27 mouse cellular contexts compared by ENCODE assay signal in the genomic region with DNA sequence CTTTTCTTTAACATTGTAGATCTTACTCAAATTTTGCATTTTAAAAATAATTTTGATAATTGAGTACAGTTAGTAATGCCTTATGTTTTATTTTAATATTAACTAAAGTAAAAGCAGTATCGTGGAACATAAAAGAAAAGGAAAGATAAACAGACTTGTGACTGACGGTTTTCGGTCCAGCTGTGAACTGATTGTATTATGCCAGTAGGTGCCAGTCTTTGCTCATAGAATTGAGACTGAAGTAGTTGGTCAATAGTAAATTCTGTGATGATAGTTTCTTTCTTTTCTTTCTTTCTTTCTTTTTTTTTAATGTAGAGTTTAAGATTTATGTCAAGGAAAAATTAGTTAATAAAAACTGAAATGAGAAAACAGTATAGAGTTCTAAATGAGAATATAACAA.
DNase-seq lines count a peak whose midpoint lies in the region; ATAC-seq and TF ChIP-seq lines count a peak whose summit lies in the region.
"Had no signal": no experiment of that assay in that cellular context is flagged by ENCODE, and none has a peak within 500 bp of the region (broad histone marks: within the 10 kb centered on the region; RNA-seq: fewer than 3 reads in every experiment).

No protein-coding gene starts in this region.

- H3K27me3 ChIP-seq in forebrain, postnatal 0 days (ENCODE audit: insufficient read depth, low read length), result no peaks in the 10 kb centered on the region
- H3K27me3 ChIP-seq in forebrain, embryonic 10.5 days (ENCODE audit: poor library complexity, severe bottlenecking), result no peaks in the 10 kb centered on the region
- H3K27me3 ChIP-seq in MEL (ENCODE audit: control insufficient read depth in 1 of 2, insufficient read depth in 2 of 2, low read length in 2 of 2), result no peaks in the 10 kb centered on the region
- H3K27me3 ChIP-seq: embryonic facial prominence, embryonic 13.5 days; lung, embryonic 15.5 days; stomach, embryonic 15.5 days had no signal

- TF ChIP-seq CTCF in forebrain, postnatal 0 days (IDR thresholded peaks at IDR 0.05; ENCODE audit: low read depth), result peak; percentile 36
- peak; percentile 46 for TF ChIP-seq CTCF in left cerebral cortex, adult 2 months (IDR thresholded peaks at IDR 0.05)
- peak in 1 of 3 experiments; percentile 39; a peak in 2 of 6 replicates for TF ChIP-seq CTCF in MEL (IDR thresholded peaks at IDR 0.05 in 2 of 3, conservative IDR thresholded peaks at IDR 0.05 in 1 of 3; ENCODE audit: control insufficient read depth in 1 of 3, insufficient read depth in 1 of 3, low read depth in 2 of 3, low read length in 3 of 3, poor library complexity in 1 of 3, severe bottlenecking in 1 of 3)

- H3K36me3 ChIP-seq in forebrain, postnatal 0 days (ENCODE audit: insufficient read depth), result no peaks in the 10 kb centered on the region
- no peaks in the 10 kb centered on the region for H3K36me3 ChIP-seq in forebrain, embryonic 10.5 days (replicated peaks)
- H3K36me3 ChIP-seq in MEL (ENCODE audit: control insufficient read depth in 1 of 2, insufficient read depth in 2 of 2, low read length in 2 of 2), result no peaks in the 10 kb centered on the region
- H3K36me3 ChIP-seq: embryonic facial prominence, embryonic 13.5 days; lung, embryonic 15.5 days; midbrain, embryonic 10.5 days; stomach, embryonic 15.5 days had no signal

- intact Hi-C loops in left cerebral cortex, adult 2 months (cut with DNase I), result no loop called here

- TF ChIP-seq EP300 in MEL (IDR thresholded peaks at IDR 0.05; ENCODE audit: low read depth in 1 of 2, low read length in 2 of 2), result no peak

- 72% methylated on average over 3 of the region's 3 CpGs for WGBS in forebrain, postnatal 0 days
- 84% methylated on average over 3 of the region's 3 CpGs for WGBS in forebrain, embryonic 10.5 days

- H3K4me1 ChIP-seq in forebrain, postnatal 0 days (ENCODE audit: insufficient read depth), result no peaks in the 10 kb centered on the region
- H3K4me1 ChIP-seq in forebrain, embryonic 10.5 days, result no peaks in the 10 kb centered on the region
- no peaks in the 10 kb centered on the region for H3K4me1 ChIP-seq in MEL (ENCODE audit: control insufficient read depth in 1 of 2, insufficient read depth in 2 of 2, low read length in 2 of 2)
- H3K4me1 ChIP-seq: embryonic facial prominence, embryonic 13.5 days; lung, embryonic 15.5 days; midbrain, embryonic 10.5 days; stomach, embryonic 15.5 days had no signal

- ATAC-seq in forebrain, postnatal 0 days, result no peak
- ATAC-seq: CD4-positive, CD25-positive, alpha-beta regulatory T cell, adult 4 months; intestine, embryonic 16.5 days had no signal

- peak; percentile 49 for TF ChIP-seq RAD21 in MEL (IDR thresholded peaks at IDR 0.05; ENCODE audit: low read depth, low read length)

- DNase-seq in forebrain, postnatal 0 days, result peak; percentile 5
- DNase-seq in forebrain, embryonic 10.5 days (ENCODE audit: extremely low spot score, low spot score), result no peak
- DNase-seq in left cerebral cortex, adult 2 months (ENCODE audit: extremely low spot score in 1 of 2, low spot score in 2 of 2), result no peak
- DNase-seq in left cerebral cortex, adult 11 months (ENCODE audit: low spot score), result no peak
- DNase-seq in MEL (ENCODE audit: low read depth, low spot score), result peak; percentile 4
- DNase-seq in retina, embryonic 14.5 days (ENCODE audit: low spot score), result peak; percentile 42
- DNase-seq in testis, postnatal 14 days (ENCODE audit: low spot score), result no peak
- DNase-seq in frontal cortex, postnatal 10 days (ENCODE audit: low spot score in 2 of 2), result no peak
- DNase-seq: adrenal gland, postnatal 25 days; cerebellum, adult 2 months; cerebellum, postnatal 36 days; embryo, embryonic 11 days; gastrocnemius, postnatal 25 days; heart, postnatal 14 days; kidney, adult 8-10 months; kidney, postnatal 25 days; liver; right cerebral cortex, postnatal 25 days; thymus, adult 18-20 months; thymus, postnatal 25 days had no signal

- H3K9ac ChIP-seq in forebrain, postnatal 0 days, result no peak overlapping the region
- no peak overlapping the region for H3K9ac ChIP-seq in MEL (ENCODE audit: control insufficient read depth, low read depth, low read length, poor library complexity, severe bottlenecking)
- H3K9ac ChIP-seq: embryonic facial prominence, embryonic 13.5 days; liver, embryonic 14.5 days; lung, embryonic 15.5 days; stomach, embryonic 15.5 days had no signal

- no peak overlapping the region for H3K4me3 ChIP-seq in forebrain, postnatal 0 days (ENCODE audit: low read depth, low read length)
- H3K4me3 ChIP-seq in forebrain, embryonic 10.5 days, result no peak overlapping the region
- H3K4me3 ChIP-seq in left cerebral cortex, adult 2 months, result no peak overlapping the region
- no peak overlapping the region for H3K4me3 ChIP-seq in MEL (ENCODE audit: control insufficient read depth in 1 of 2, insufficient read depth in 1 of 2, low read depth in 2 of 2, low read length in 2 of 2)
- H3K4me3 ChIP-seq: embryonic facial prominence, embryonic 13.5 days; lung, embryonic 15.5 days; midbrain, embryonic 10.5 days; stomach, embryonic 15.5 days had no signal

- H3K4me2 ChIP-seq in forebrain, postnatal 0 days (ENCODE audit: low read depth), result no peak overlapping the region
- H3K4me2 ChIP-seq: embryonic facial prominence, embryonic 13.5 days; lung, embryonic 15.5 days; stomach, embryonic 15.5 days had no signal

- no peak for TF ChIP-seq POLR2A in MEL (IDR thresholded peaks at IDR 0.05; ENCODE audit: control insufficient read depth in 1 of 2, insufficient read depth in 1 of 2, low read depth in 1 of 2, low read length in 2 of 2, poor library complexity in 1 of 2)

- no peaks in the 10 kb centered on the region for H3K9me3 ChIP-seq in forebrain, postnatal 0 days (ENCODE audit: low read length)
- H3K9me3 ChIP-seq in forebrain, embryonic 10.5 days, result no peaks in the 10 kb centered on the region
- H3K9me3 ChIP-seq in MEL (replicated peaks; ENCODE audit: insufficient read depth, low read length), result no peaks in the 10 kb centered on the region
- H3K9me3 ChIP-seq: embryonic facial prominence, embryonic 13.5 days; lung, embryonic 15.5 days; midbrain, embryonic 10.5 days; stomach, embryonic 15.5 days had no signal

- no peak overlapping the region for H3K27ac ChIP-seq in forebrain, postnatal 0 days (ENCODE audit: low read depth, low read length)
- H3K27ac ChIP-seq in forebrain, embryonic 10.5 days, result no peak overlapping the region
- no peak overlapping the region for H3K27ac ChIP-seq in left cerebral cortex, adult 2 months
- H3K27ac ChIP-seq in MEL (ENCODE audit: control insufficient read depth, low read depth, low read length), result no peak overlapping the region
- H3K27ac ChIP-seq: embryonic facial prominence, embryonic 13.5 days; liver, embryonic 14.5 days; lung, embryonic 15.5 days; midbrain, embryonic 10.5 days; stomach, embryonic 15.5 days had no signal

- H3K79me2 ChIP-seq in MEL (ENCODE audit: control insufficient read depth, insufficient read depth, low read length, poor library complexity), result no peaks in the 10 kb centered on the region

TF ChIP-seq in MEL, 35 proteins besides CTCF, POLR2A, EP300 and RAD21:
- TF ChIP-seq POLR2AphosphoS2 (IDR thresholded peaks at IDR 0.05; ENCODE audit: low read length) (no peak), MAFK (IDR thresholded peaks at IDR 0.05; ENCODE audit: borderline replicate concordance, low read depth, low read length) (no peak), ZC3H11A (IDR thresholded peaks at IDR 0.05; ENCODE audit: low read depth, low read length) (peak; percentile 33), CHD1 (IDR thresholded peaks at IDR 0.05; ENCODE audit: low read depth, low read length) (no peak), E2F4 (IDR thresholded peaks at IDR 0.05; ENCODE audit: borderline replicate concordance, low read depth, low read length) (no peak), SMC3 (IDR thresholded peaks at IDR 0.05; ENCODE audit: low read depth, low read length) (peak; percentile 47), GATA1 (IDR thresholded peaks at IDR 0.05; ENCODE audit: low read depth, low read length) (no peak), POLR2AphosphoS5 (IDR thresholded peaks at IDR 0.05; ENCODE audit: borderline replicate concordance, low read depth, low read length) (no peak), MEF2A (IDR thresholded peaks at IDR 0.05; ENCODE audit: extremely low read depth, insufficient replicate concordance, low read depth, low read length, poor library complexity, severe bottlenecking) (no peak), MXI1 (IDR thresholded peaks at IDR 0.05; ENCODE audit: low read depth, low read length) (no peak), ZKSCAN1 (IDR thresholded peaks at IDR 0.05; ENCODE audit: low read depth, low read length) (no peak), TBP (IDR thresholded peaks at IDR 0.05; ENCODE audit: low read depth, low read length) (no peak), USF2 (IDR thresholded peaks at IDR 0.05; ENCODE audit: borderline replicate concordance in 1 of 2, insufficient read depth in 1 of 2, low read depth in 1 of 2, low read length in 2 of 2) (no peak), TCF12 (IDR thresholded peaks at IDR 0.05; ENCODE audit: low read depth, low read length) (no peak), MAZ (IDR thresholded peaks at IDR 0.05; ENCODE audit: low read depth, low read length) (no peak), ETS1 (IDR thresholded peaks at IDR 0.05; ENCODE audit: low read depth, low read length) (no peak)

Comparison
In these comparisons a context has a peak if more than half of its experiments do, and no peak if none do; other contexts are left out.
1. DNase-seq: peak in forebrain, postnatal 0 days (single experiment), MEL (single experiment) and retina, embryonic 14.5 days (single experiment); none in forebrain, embryonic 10.5 days (single experiment), left cerebral cortex, adult 2 months (0 of 2), left cerebral cortex, adult 11 months (single experiment), testis, postnatal 14 days (single experiment) and frontal cortex, postnatal 10 days (0 of 2).